In genomic region chr4:62487172-62487571, GRCm38 (mm10) we compare ENCODE assay signal across 26 mouse cellular contexts.
"Had no signal": no experiment of that assay in that cellular context is flagged by ENCODE, and none has a peak within 500 bp of the region (broad histone marks: within the 10 kb centered on the region; RNA-seq: fewer than 3 reads in every experiment).

No protein-coding gene starts in this region.

- ATAC-seq: hindbrain, embryonic 16.5 days; inflammation-experienced regulatory T-cells, adult 6 months; intestine, embryonic 15.5 days; intestine, postnatal 0 days had no signal

- DNase-seq: gastrocnemius, adult 2 months; gastrocnemius, postnatal 10 days; gastrocnemius, postnatal 25 days; heart, adult 2 months; heart, postnatal 10 days; heart, postnatal 4 days; kidney, adult 18-20 months; kidney, adult 8-10 months; kidney, postnatal 10 days; kidney, postnatal 25 days; kidney, postnatal 4 days; liver had no signal

- H3K4me1 ChIP-seq: heart, embryonic 12.5 days; hindbrain, embryonic 12.5 days; intestine, embryonic 15.5 days; limb, embryonic 10.5 days; limb, embryonic 12.5 days had no signal

- H3K27me3 ChIP-seq: intestine, embryonic 15.5 days had no signal

- H3K27ac ChIP-seq: gastrocnemius, adult 2 months; heart, adult 2 months; heart, embryonic 10.5 days; hindbrain, embryonic 10.5 days; hindbrain, embryonic 12.5 days; hindbrain, embryonic 14.5 days; intestine, embryonic 15.5 days; layer of hippocampus, adult 2 months; left cerebral cortex, adult 2 months; limb, embryonic 10.5 days; limb, embryonic 12.5 days had no signal

- H3K4me2 ChIP-seq: heart, embryonic 12.5 days; hindbrain, embryonic 12.5 days; hindbrain, embryonic 14.5 days; intestine, embryonic 15.5 days; limb, embryonic 12.5 days; liver, embryonic 11.5 days had no signal

- H3K36me3 ChIP-seq: heart, embryonic 10.5 days; heart, embryonic 12.5 days; hindbrain, embryonic 10.5 days; hindbrain, embryonic 12.5 days; intestine, embryonic 15.5 days; limb, embryonic 10.5 days; limb, embryonic 12.5 days had no signal

- H3K9me3 ChIP-seq: heart, embryonic 10.5 days; heart, embryonic 12.5 days; hindbrain, embryonic 10.5 days; hindbrain, embryonic 12.5 days; intestine, embryonic 15.5 days; limb, embryonic 10.5 days; limb, embryonic 12.5 days had no signal

- H3K9ac ChIP-seq: heart, embryonic 12.5 days; hindbrain, embryonic 12.5 days; hindbrain, embryonic 14.5 days; intestine, embryonic 15.5 days; limb, embryonic 12.5 days had no signal

- H3K4me3 ChIP-seq: gastrocnemius, adult 2 months; heart, adult 2 months; heart, embryonic 10.5 days; heart, embryonic 12.5 days; hindbrain, embryonic 10.5 days; hindbrain, embryonic 12.5 days; intestine, embryonic 15.5 days; layer of hippocampus, adult 2 months; left cerebral cortex, adult 2 months; limb, embryonic 10.5 days; limb, embryonic 12.5 days had no signal
